Mouse (Mus musculus) kidney, adult 2 months (tissue): Measurements from ENCODE around the gene Tmem269.

ENCODE experiments used
- CTCF ChIP-seq: fragments of 200-500 bp; conservative IDR thresholded peaks from 2 replicates; pipeline ENCODE4 v1.5.1; 2011; ENCODE audit warnings: low read depth, mild to moderate bottlenecking, control low read depth, low read length, moderate library complexity, mixed read lengths; ENCODE audit not compliant: insufficient read depth, insufficient read length
- POLR2A ChIP-seq: fragments of 200-500 bp; IDR thresholded peaks from one replicate; pipeline ENCODE4 v1.6.1; 2011; ENCODE audit warnings: low read depth, low read length, control low read depth

DNA sequence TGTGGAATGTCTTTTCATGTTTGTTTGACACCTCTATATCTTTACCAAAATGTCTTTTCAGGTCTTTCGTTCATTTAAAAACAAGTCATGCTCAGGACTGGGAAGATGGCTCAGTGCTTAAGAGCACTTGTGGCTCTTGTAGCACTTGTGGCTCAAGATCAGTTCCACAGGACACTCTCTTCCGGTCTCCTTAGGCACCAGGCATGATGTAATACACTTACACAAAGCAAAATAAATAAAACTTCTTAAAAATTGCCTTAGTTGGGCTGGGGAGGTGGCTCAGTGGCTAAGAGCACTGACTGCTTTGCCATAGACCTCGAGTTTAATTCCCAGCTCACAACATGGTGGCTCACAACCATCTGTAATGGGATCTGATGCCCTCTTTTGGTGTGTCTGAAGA lies 56.7 kb downstream of the Tmem269 start:
- TF ChIP-seq POLR2A (no peak), CTCF (no peak)
